Mouse (Mus musculus) hindbrain, postnatal 0 days (tissue): ENCODE results near the gene Vamp2. TPM values are rescaled to one million over a fixed set of nuclear protein-coding genes. Genes with fewer than 3 reads are reported as not detected.

ENCODE experiments used
- ATAC-seq: fragments of 200-750 bp; cut with Nextera tagmentation; 2 replicates; pipeline ENCODE4 v1.8.0; 2017; ENCODE audit warnings: mild to moderate bottlenecking, moderate TSS enrichment, moderate library complexity
- DNase-seq: peaks from one replicate; pipeline ENCODE4 v3.0.0-alpha.2; 2015; ENCODE audit warnings: low spot score
- H3K27ac ChIP-seq: fragments of 300-500 bp; sonication (generic); 2 replicates; pipeline ENCODE4 v1.5.1; 2014; ENCODE audit warnings: mild to moderate bottlenecking
- H3K27me3 ChIP-seq: fragments of 300-500 bp; sonication (generic); 2 replicates; pipeline ENCODE4 v1.6.1; 2014; ENCODE audit warnings: low read length, mixed read lengths; ENCODE audit not compliant: insufficient read depth
- H3K36me3 ChIP-seq: fragments of 300-500 bp; sonication (generic); 2 replicates; pipeline ENCODE4 v1.6.1; 2014; ENCODE audit warnings: low read length, mixed read lengths; ENCODE audit not compliant: insufficient read depth
- H3K4me1 ChIP-seq: fragments of 300-500 bp; sonication (generic); 2 replicates; pipeline ENCODE4 v1.6.1; 2014; ENCODE audit warnings: antibody characterized with exemption, low read length, mixed read lengths; ENCODE audit not compliant: insufficient read depth
- H3K4me2 ChIP-seq: fragments of 300-500 bp; sonication (generic); 2 replicates; pipeline ENCODE4 v1.6.1; 2014; ENCODE audit warnings: low read depth, mild to moderate bottlenecking, low read length, moderate library complexity, mixed read lengths
- H3K4me3 ChIP-seq: fragments of 300-500 bp; sonication (generic); 2 replicates; pipeline ENCODE4 v1.5.1; 2014; ENCODE audit warnings: low read length
- H3K9ac ChIP-seq: fragments of 300-500 bp; sonication (generic); replicated peaks from 2 replicates; pipeline ENCODE4 v1.6.1; 2014; ENCODE audit warnings: mild to moderate bottlenecking, low read length, moderate library complexity, mixed read lengths
- H3K9me3 ChIP-seq: fragments of 300-500 bp; sonication (generic); 2 replicates; pipeline ENCODE4 v1.6.1; 2016; ENCODE audit warnings: low read length, mixed read lengths
- CTCF ChIP-seq: IDR thresholded peaks from 2 replicates; pipeline ENCODE4 v1.5.1; 2016; ENCODE audit warnings: antibody characterized with exemption, control low read depth, low read depth
- WGBS: fragments of 180-500 bp; shearing (Covaris S2); extraction: QIAGEN DNeasy Blood & Tissue Kit; methylation state at CpG from one replicate; pipeline ENCODE4 v1.1.7; 2014; 5-methylcytosine and 5-hydroxymethylcytosine counted together
- polyA plus RNA-seq: library from polyadenylated mRNA; unstranded; fragments of >200 nt; fragmentation: Nextera tagmentation; extraction: Ambion mirVana; gene quantifications from 2 replicates; pipeline ENCODE4 v1.2.1, GENCODE M21; 2015
- total RNA-seq: library from RNA; depleted of rRNA; stranded (reverse); fragments of >200 nt; gene quantifications from 2 replicates; pipeline ENCODE4 v1.2.3, GENCODE M21; 2014

Gene Vamp2
- total and polyA plus RNA-seq, 2 experiments from 2014 or later = 146 to 489 TPM

GRCm38 (mm10) chr11:69064259-69065133 lies 23.8 kb upstream of the Vamp2 start:
- peak overlapping the region; percentile 64 for H3K4me3 ChIP-seq
- ATAC-seq = no peak
- no peaks in the 10 kb centered on the region for H3K36me3 ChIP-seq
- H3K9me3 ChIP-seq = no peaks in the 10 kb centered on the region
- DNase-seq = no peak
- no peak for TF ChIP-seq CTCF
- peaks cover 23% of the 10 kb centered on the region for H3K4me1 ChIP-seq
- H3K9ac ChIP-seq = peak overlapping the region; percentile 63; the same call in 1 of the 2 replicates
- no peaks in the 10 kb centered on the region for H3K27me3 ChIP-seq
- 52% methylated on average over 9 of the region's 9 CpGs for WGBS
- H3K4me2 ChIP-seq = peak overlapping the region; percentile 89
- no peak overlapping the region for H3K27ac ChIP-seq

GRCm38 (mm10) chr11:69065394-69065925 lies 22.8 kb upstream of the Vamp2 start:
- H3K4me2 ChIP-seq = no peak overlapping the region; the same call in 1 of the 2 replicates
- no peak for ATAC-seq
- no peak overlapping the region for H3K4me3 ChIP-seq
- no peaks in the 10 kb centered on the region for H3K27me3 ChIP-seq
- no peak for TF ChIP-seq CTCF
- no peaks in the 10 kb centered on the region for H3K36me3 ChIP-seq
- H3K4me1 ChIP-seq = peaks cover 26% of the 10 kb centered on the region
- H3K27ac ChIP-seq = no peak overlapping the region
- no peak overlapping the region for H3K9ac ChIP-seq
- H3K9me3 ChIP-seq = no peaks in the 10 kb centered on the region
- no peak for DNase-seq
- 65% methylated on average over 3 of the region's 3 CpGs for WGBS

- Histone ChIP-seq H3K27me3 (no peaks in the 10 kb centered on the region), H3K9me3 (no peaks in the 10 kb centered on the region), H3K4me3 (peak overlapping the region; percentile 43), H3K9ac (peak overlapping the region; percentile 44), H3K36me3 (no peaks in the 10 kb centered on the region), H3K4me1 (peaks cover 22% of the 10 kb centered on the region), H3K27ac (peak overlapping the region; percentile 65; the same call in 1 of the 2 replicates), H3K4me2 (peak overlapping the region; percentile 78)
- 1% methylated on average over 29 of the region's 29 CpGs for WGBS
- DNase-seq (peak; percentile 73), ATAC-seq (no peak)
- TF ChIP-seq CTCF = no peak
Observed at GRCm38 (mm10) chr11:69066163-69066861, 22.0 kb upstream of the Vamp2 start.

- no peaks in the 10 kb centered on the region for H3K27me3 ChIP-seq
- peak overlapping the region; percentile 43 for H3K4me3 ChIP-seq
- no peak for ATAC-seq
- H3K4me1 ChIP-seq = peaks cover 19% of the 10 kb centered on the region; the same call in 1 of the 2 replicates
- no peaks in the 10 kb centered on the region for H3K36me3 ChIP-seq
- H3K9me3 ChIP-seq = no peaks in the 10 kb centered on the region
- peak overlapping the region; percentile 21; the same call in 1 of the 2 replicates for H3K27ac ChIP-seq
- DNase-seq = peak; percentile 93
- WGBS = 9% methylated on average over 8 of the region's 8 CpGs
- H3K4me2 ChIP-seq = peak overlapping the region; percentile 78
- TF ChIP-seq CTCF = peak; percentile 88
- H3K9ac ChIP-seq = peak overlapping the region; percentile 44; the same call in 1 of the 2 replicates
Observed at GRCm38 (mm10) chr11:69066956-69067355, 21.3 kb upstream of the Vamp2 start.

- DNase-seq (no peak), ATAC-seq (no peak)
- H3K27me3 ChIP-seq = no peaks in the 10 kb centered on the region
- TF ChIP-seq CTCF = no peak
- peaks cover 18% of the 10 kb centered on the region; the same call in 1 of the 2 replicates for H3K4me1 ChIP-seq
- no peak overlapping the region for H3K27ac ChIP-seq
- no peak overlapping the region for H3K9ac ChIP-seq
- no peak overlapping the region for H3K4me2 ChIP-seq
- H3K9me3 ChIP-seq = no peaks in the 10 kb centered on the region
- H3K36me3 ChIP-seq = no peaks in the 10 kb centered on the region
- H3K4me3 ChIP-seq = no peak overlapping the region
- 59% methylated on average over 6 of the region's 6 CpGs for WGBS
Observed at GRCm38 (mm10) chr11:69067601-69068000, 20.7 kb upstream of the Vamp2 start.

GRCm38 (mm10) chr11:69070093-69070492 lies 18.2 kb upstream of the Vamp2 start:
- H3K4me1 ChIP-seq = peaks cover 18% of the 10 kb centered on the region; the same call in 1 of the 2 replicates
- ATAC-seq = no peak
- DNase-seq = no peak
- peak overlapping the region; percentile 91 for H3K27ac ChIP-seq
- H3K4me3 ChIP-seq = peak overlapping the region; percentile 58
- H3K4me2 ChIP-seq = peak overlapping the region; percentile 86
- TF ChIP-seq CTCF = no peak
- WGBS = 2% methylated on average over 13 of the region's 13 CpGs
- no peaks in the 10 kb centered on the region for H3K9me3 ChIP-seq
- H3K27me3 ChIP-seq = no peaks in the 10 kb centered on the region
- H3K36me3 ChIP-seq = no peaks in the 10 kb centered on the region
- peak overlapping the region; percentile 70 for H3K9ac ChIP-seq
